Mouse (Mus musculus) lung, postnatal 0 days (tissue): ENCODE results near the gene Nisch.

ENCODE experiments used
- CTCF ChIP-seq: IDR thresholded peaks from 2 replicates; pipeline ENCODE4 v1.5.1; 2016; ENCODE audit warnings: antibody characterized with exemption, mild to moderate bottlenecking
- EP300 ChIP-seq: IDR thresholded peaks from 2 replicates; pipeline ENCODE4 v1.6.1; 2016; ENCODE audit warnings: antibody characterized with exemption, mild to moderate bottlenecking, control low read depth

- no peak for TF ChIP-seq EP300
- no peak for TF ChIP-seq CTCF
These were observed 10.2 kb downstream of the Nisch start for GRCm38 (mm10) chr14:31206472-31206981.
